Mouse (Mus musculus) G1E (cell line): ENCODE measurements around the gene Tmem100.

Experiments
- CTCF ChIP-seq: IDR thresholded peaks from 2 replicates; pipeline ENCODE4 v1.5.1; 2012; ENCODE audit warnings: low read depth, low read length, inconsistent platforms, mixed read lengths
- GATA1 ChIP-seq: IDR thresholded peaks from 2 replicates; pipeline ENCODE4 v1.6.1; 2012; ENCODE audit warnings: borderline replicate concordance, low read length, inconsistent platforms, mixed read lengths
- GATA2 ChIP-seq: IDR thresholded peaks from 2 replicates; pipeline ENCODE4 v1.6.1; 2012; ENCODE audit warnings: low read depth, low read length, inconsistent platforms, borderline replicate concordance
- POLR2AphosphoS5 ChIP-seq: IDR thresholded peaks from 2 replicates; pipeline ENCODE4 v1.6.1; 2012; ENCODE audit warnings: low read depth, low read length, inconsistent platforms; ENCODE audit not compliant: insufficient replicate concordance
- TAL1 ChIP-seq: conservative IDR thresholded peaks from 2 replicates; pipeline ENCODE4 v1.6.1; 2012; ENCODE audit warnings: low read depth, low read length, inconsistent platforms, mixed read lengths

GRCm38 (mm10) chr11:90029841-90030398 is at the start of gene Tmem100:
- TF ChIP-seq CTCF: no peak
- no peak for TF ChIP-seq GATA1
- no peak for TF ChIP-seq TAL1
- no peak for TF ChIP-seq POLR2AphosphoS5
- TF ChIP-seq GATA2: no peak
